Mouse (Mus musculus): ENCODE measurements at regions not wholly inside any gene's neighbourhood (a gene's known extent, or its start where the extent isn't known, plus 50 kb on each side); places are given as distances from the start of the nearest gene placed in this dataset.
A peak's percentile ranks its signal among the peaks of the same experiment; 100 is the strongest.

- no peak for DNase-seq (ENCODE audit: low spot score in 2 of 2)
These were observed 53.3 kb upstream of the Arhgap28 start for GRCm38 (mm10) chr17:68057264-68057663.

GRCm38 (mm10) chr17:68060455-68060854 is 56.5 kb upstream of the Arhgap28 start:
- no peak for DNase-seq (ENCODE audit: low spot score in 2 of 2)

GRCm38 (mm10) chr17:68065751-68066150 is 61.8 kb upstream of the Arhgap28 start:
- DNase-seq (ENCODE audit: low spot score in 2 of 2), result peak in 1 of 2 experiments; percentile 8

GRCm38 (mm10) chr17:68066204-68066603 is 62.3 kb upstream of the Arhgap28 start:
- DNase-seq (ENCODE audit: low spot score in 2 of 2), result no peak

GRCm38 (mm10) chr17:68069008-68069407 is 65.1 kb upstream of the Arhgap28 start:
- DNase-seq (ENCODE audit: low spot score in 2 of 2), result no peak

- no peak for DNase-seq (ENCODE audit: low spot score in 2 of 2)
These were observed 65.6 kb upstream of the Arhgap28 start for GRCm38 (mm10) chr17:68069484-68069883.

- no peak for DNase-seq (ENCODE audit: low spot score in 2 of 2)
These were observed 67.6 kb upstream of the Arhgap28 start for GRCm38 (mm10) chr17:68071472-68071871.

GRCm38 (mm10) chr17:68075712-68076111 is 71.8 kb upstream of the Arhgap28 start:
- no peak for DNase-seq (ENCODE audit: low spot score in 2 of 2)

GRCm38 (mm10) chr17:68078709-68079108 is 74.8 kb upstream of the Arhgap28 start:
- DNase-seq (ENCODE audit: low spot score in 2 of 2), result no peak

- DNase-seq (ENCODE audit: low spot score in 2 of 2), result no peak
These were observed 80.5 kb upstream of the Arhgap28 start for GRCm38 (mm10) chr17:68084446-68084845.

- DNase-seq (ENCODE audit: low spot score in 2 of 2), result no peak
These were observed 83.2 kb upstream of the Arhgap28 start for GRCm38 (mm10) chr17:68087149-68087548.

- no peak for DNase-seq (ENCODE audit: low spot score in 2 of 2)
These were observed 85.3 kb upstream of the Arhgap28 start for GRCm38 (mm10) chr17:68089179-68089578.

GRCm38 (mm10) chr17:68089830-68090229 is 85.9 kb upstream of the Arhgap28 start:
- no peak for DNase-seq (ENCODE audit: low spot score in 2 of 2)

- DNase-seq (ENCODE audit: low spot score in 2 of 2), result no peak
These were observed 93.1 kb upstream of the Arhgap28 start for GRCm38 (mm10) chr17:68096982-68097381.

- no peak for DNase-seq (ENCODE audit: low spot score in 2 of 2)
These were observed 93.5 kb upstream of the Arhgap28 start for GRCm38 (mm10) chr17:68097436-68097835.

GRCm38 (mm10) chr17:68100093-68100492 is 96.2 kb upstream of the Arhgap28 start:
- DNase-seq (ENCODE audit: low spot score in 2 of 2), result no peak

- no peak for DNase-seq (ENCODE audit: low spot score in 2 of 2)
These were observed 99.4 kb upstream of the Arhgap28 start for GRCm38 (mm10) chr17:68103346-68103745.

GRCm38 (mm10) chr17:68106366-68106765 is 102.4 kb upstream of the Arhgap28 start:
- no peak for DNase-seq (ENCODE audit: low spot score in 2 of 2)

- DNase-seq (ENCODE audit: low spot score in 2 of 2), result no peak
These were observed 104.0 kb upstream of the Arhgap28 start for GRCm38 (mm10) chr17:68107875-68108274.

- no peak for DNase-seq (ENCODE audit: low spot score in 2 of 2)
These were observed 108.0 kb upstream of the Arhgap28 start for GRCm38 (mm10) chr17:68111834-68112473.

GRCm38 (mm10) chr17:68112763-68113330 is 108.9 kb upstream of the Arhgap28 start:
- DNase-seq (ENCODE audit: low spot score in 2 of 2), result no peak

GRCm38 (mm10) chr17:68115599-68115998 is 111.7 kb upstream of the Arhgap28 start:
- no peak for DNase-seq (ENCODE audit: low spot score in 2 of 2)

GRCm38 (mm10) chr17:68119055-68119698 is 115.3 kb upstream of the Arhgap28 start:
- no peak for DNase-seq (ENCODE audit: low spot score in 2 of 2)

All from adrenal gland, postnatal 4 days (tissue).